Mouse (Mus musculus) G1E (cell line): Measurements from ENCODE around the gene Folr2. TPM values are rescaled to one million over a fixed set of nuclear protein-coding genes. Genes with fewer than 3 reads are reported as not detected.

Experiments used
- ATAC-seq: 2 replicates; pipeline ENCODE4 v1.8.0; 2016; ENCODE audit warnings: mild to moderate bottlenecking; ENCODE audit not compliant: insufficient number of reproducible peaks, poor library complexity, low FRiP score, severe bottlenecking; ENCODE audit errors: extremely low read depth
- DNase-seq: peaks from one replicate; pipeline ENCODE4 v3.0.0; 2012; ENCODE audit warnings: low spot score
- H3K27me3 ChIP-seq: 2 replicates; pipeline ENCODE4 v1.6.1; 2012; ENCODE audit warnings: mild to moderate bottlenecking, low read length, inconsistent platforms; ENCODE audit not compliant: insufficient read depth
- H3K36me3 ChIP-seq: replicated peaks from 2 replicates; pipeline ENCODE3; 2012; ENCODE audit warnings: mild to moderate bottlenecking, inconsistent platforms
- H3K4me1 ChIP-seq: 2 replicates; pipeline ENCODE4 v1.6.1; 2012; ENCODE audit warnings: low read depth, low read length, inconsistent platforms, mixed read lengths; ENCODE audit not compliant: insufficient read depth
- H3K4me3 ChIP-seq: 2 replicates; pipeline ENCODE4 v1.5.1; 2012; ENCODE audit warnings: low read depth, mild to moderate bottlenecking, inconsistent platforms, low read length, moderate library complexity, mixed read lengths
- H3K9me3 ChIP-seq: replicated peaks from 2 replicates; pipeline ENCODE4 v1.6.1; 2012; ENCODE audit warnings: inconsistent platforms
- CTCF ChIP-seq: IDR thresholded peaks from 2 replicates; pipeline ENCODE4 v1.5.1; 2012; ENCODE audit warnings: low read depth, low read length, inconsistent platforms, mixed read lengths
- GATA1 ChIP-seq: IDR thresholded peaks from 2 replicates; pipeline ENCODE4 v1.6.1; 2012; ENCODE audit warnings: borderline replicate concordance, low read length, inconsistent platforms, mixed read lengths
- GATA2 ChIP-seq: IDR thresholded peaks from 2 replicates; pipeline ENCODE4 v1.6.1; 2012; ENCODE audit warnings: low read depth, low read length, inconsistent platforms, borderline replicate concordance
- POLR2AphosphoS5 ChIP-seq: IDR thresholded peaks from 2 replicates; pipeline ENCODE4 v1.6.1; 2012; ENCODE audit warnings: low read depth, low read length, inconsistent platforms; ENCODE audit not compliant: insufficient replicate concordance
- TAL1 ChIP-seq: conservative IDR thresholded peaks from 2 replicates; pipeline ENCODE4 v1.6.1; 2012; ENCODE audit warnings: low read depth, low read length, inconsistent platforms, mixed read lengths
- polyA plus RNA-seq: library from polyadenylated mRNA; stranded (reverse); fragments of >175 nt; gene quantifications from 2 replicates; pipeline ENCODE4 v1.2.3, GENCODE M21; 2012
- total RNA-seq, 2 experiments: library from RNA; stranded (forward) in 1 of 2; stranded (reverse) in 1 of 2; fragments of 200-1000 nt in 1 of 2; fragments of >200 nt in 1 of 2; fragmentation: Nextera tagmentation in 1 of 2; gene quantifications; 2 replicates each; pipeline ENCODE4 v1.2.3; 2014 to 2017

Folr2 gene
- total and polyA plus RNA-seq, 3 experiments: not detected

GRCm38 (mm10) chr7:101882413-101883154 lies 25.6 kb upstream of the Folr2 start:
- Histone ChIP-seq H3K9me3 (no peaks in the 10 kb centered on the region), H3K4me1 (no peaks in the 10 kb centered on the region), H3K27me3 (peaks cover 19% of the 10 kb centered on the region), H3K4me3 (no peak overlapping the region), H3K36me3 (no peaks in the 10 kb centered on the region)
- TF ChIP-seq TAL1 (no peak), CTCF (no peak), POLR2AphosphoS5 (no peak), GATA2 (no peak), GATA1 (no peak)
- no peak for ATAC-seq
- DNase-seq: no peak

DNA sequence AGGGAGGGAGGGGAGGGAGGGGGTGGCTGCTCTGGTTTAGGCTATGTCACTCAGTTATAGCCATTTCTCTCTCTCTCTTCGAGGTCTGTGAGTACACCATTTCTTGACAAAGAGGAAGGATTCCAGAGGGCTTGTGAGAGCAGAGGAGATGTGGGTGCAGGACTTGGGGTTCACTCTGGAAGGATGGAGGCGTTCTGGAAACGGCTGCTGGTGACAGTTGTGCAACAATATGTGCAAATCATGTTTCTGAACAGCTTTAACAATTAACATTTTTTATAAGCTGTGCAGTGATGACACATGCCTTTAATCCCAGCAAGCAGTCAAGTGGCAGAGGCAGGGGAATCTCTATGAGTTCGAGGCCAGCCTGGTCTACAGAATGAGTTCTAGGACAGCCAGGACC lies 23.9 kb upstream of the Folr2 start:
- Histone ChIP-seq H3K9me3 (no peaks in the 10 kb centered on the region), H3K36me3 (no peaks in the 10 kb centered on the region), H3K4me3 (no peak overlapping the region), H3K4me1 (no peaks in the 10 kb centered on the region), H3K27me3 (peaks cover 16% of the 10 kb centered on the region)
- TF ChIP-seq GATA2 (no peak), POLR2AphosphoS5 (no peak), GATA1 (no peak), TAL1 (no peak), CTCF (no peak)
- no peak for DNase-seq
- no peak for ATAC-seq

DNA sequence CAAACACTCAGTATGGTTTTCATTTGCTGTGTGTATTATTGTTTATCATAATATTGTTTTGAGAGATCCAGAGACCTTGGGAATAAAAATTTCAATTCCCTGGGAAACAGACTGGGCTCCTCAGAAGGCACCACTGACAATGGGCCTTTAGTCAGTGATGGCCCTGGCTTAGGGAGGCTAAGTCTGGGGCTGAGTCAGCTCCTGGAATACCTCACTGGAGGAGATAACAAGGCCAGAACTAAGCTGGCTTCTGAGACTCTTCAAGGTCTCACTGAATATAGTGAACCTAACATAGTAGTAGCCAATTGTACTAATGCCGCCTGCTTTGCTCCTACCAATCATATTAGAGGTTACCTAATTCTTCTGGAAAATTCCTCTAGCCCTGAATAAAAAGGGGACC lies 19.0 kb upstream of the Folr2 start:
- Histone ChIP-seq H3K36me3 (no peaks in the 10 kb centered on the region), H3K27me3 (peaks cover 15% of the 10 kb centered on the region), H3K4me3 (no peak overlapping the region), H3K4me1 (no peaks in the 10 kb centered on the region; the same call in 1 of the 2 replicates), H3K9me3 (no peaks in the 10 kb centered on the region)
- DNase-seq (no peak), ATAC-seq (no peak)
- TF ChIP-seq POLR2AphosphoS5 (no peak), GATA2 (no peak), GATA1 (no peak)

DNA sequence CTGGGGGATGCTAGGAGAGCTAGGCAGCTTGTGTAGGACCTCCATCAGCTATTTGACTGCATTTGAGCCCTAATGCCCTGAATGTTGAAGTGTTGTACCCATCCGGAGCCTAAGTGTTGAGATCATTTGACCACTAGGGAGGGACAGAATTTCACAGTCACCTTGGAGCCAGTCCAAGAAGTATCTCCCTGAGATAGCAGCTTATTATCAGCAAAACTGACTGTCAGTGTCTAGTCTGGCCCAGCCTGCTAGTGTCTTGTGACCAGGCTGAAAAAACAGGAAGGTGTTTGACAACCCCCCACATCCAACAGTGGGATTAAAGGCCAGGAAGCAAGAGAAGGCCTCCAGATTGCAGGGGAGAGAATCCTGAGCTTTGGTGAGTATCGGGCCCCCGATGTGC lies 14.3 kb upstream of the Folr2 start:
- no peaks in the 10 kb centered on the region; the same call in none of the 2 replicates for H3K4me1 ChIP-seq
- DNase-seq (peak; percentile 13), ATAC-seq (0 out of 2 replicates have a peak, but pooled peaks have one; percentile 22)
- no peaks in the 10 kb centered on the region for H3K9me3 ChIP-seq
- H3K27me3 ChIP-seq: peaks cover 25% of the 10 kb centered on the region
- no peak for TF ChIP-seq CTCF
- TF ChIP-seq GATA1: no peak
- no peak for TF ChIP-seq POLR2AphosphoS5
- TF ChIP-seq TAL1: no peak
- no peak for TF ChIP-seq GATA2
- no peaks in the 10 kb centered on the region for H3K36me3 ChIP-seq
- no peak overlapping the region for H3K4me3 ChIP-seq

DNA sequence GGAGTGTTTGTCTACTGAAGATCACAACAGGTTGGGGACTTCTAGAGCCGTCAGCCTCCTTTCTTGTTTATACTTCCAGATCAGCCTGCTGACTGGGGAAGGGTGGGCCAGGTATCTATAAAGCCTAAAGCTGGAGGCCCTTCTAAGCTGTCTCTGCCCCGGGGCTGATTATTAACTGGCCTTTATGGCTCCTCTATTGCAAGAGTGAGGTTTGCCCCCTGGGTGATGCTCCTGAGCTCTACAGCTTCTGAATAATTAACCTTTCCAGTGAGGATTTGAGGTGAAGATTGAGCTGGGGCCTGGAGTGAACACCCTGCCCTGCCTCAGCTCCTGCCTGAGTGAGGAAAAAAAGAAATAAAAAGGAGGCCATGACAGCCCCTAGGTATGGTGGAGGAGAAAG lies 13.6 kb upstream of the Folr2 start, which contains the start of gene Folr1:
Gene Folr1, minus strand, starts transcription at position 160 of the 400 bp plus-strand sequence.
- DNase-seq: no peak
- no peak for ATAC-seq
- Histone ChIP-seq H3K27me3 (peaks cover 24% of the 10 kb centered on the region), H3K36me3 (no peaks in the 10 kb centered on the region), H3K4me3 (no peak within 1 kb of the TSS), H3K9me3 (no peaks in the 10 kb centered on the region), H3K4me1 (no peaks in the 10 kb centered on the region; the same call in none of the 2 replicates)
- TF ChIP-seq POLR2AphosphoS5 (no peak), CTCF (no peak), GATA1 (no peak), TAL1 (no peak), GATA2 (no peak)

DNA sequence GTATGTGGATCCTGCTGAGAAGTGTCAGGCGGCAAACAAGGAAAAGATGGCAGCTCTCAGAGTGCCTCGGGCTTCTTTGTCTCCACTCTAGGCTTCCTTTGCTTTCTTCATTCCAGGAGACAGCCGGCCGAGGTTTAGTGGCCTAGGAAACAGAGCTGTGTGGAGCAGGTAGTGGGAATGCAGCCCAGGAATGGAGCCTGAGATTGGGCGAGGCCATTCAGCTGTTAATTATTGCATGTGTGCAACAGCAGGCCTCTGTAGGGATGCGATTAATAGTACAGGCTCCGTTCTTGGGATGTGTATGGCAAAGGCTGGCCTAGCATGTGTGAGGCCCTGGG lies 12.1 kb upstream of the Folr2 start:
- ATAC-seq (no peak), DNase-seq (no peak)
- TF ChIP-seq GATA2: no peak
- no peak for TF ChIP-seq POLR2AphosphoS5
- TF ChIP-seq TAL1: no peak
- no peak for TF ChIP-seq GATA1
- no peak for TF ChIP-seq CTCF
- no peaks in the 10 kb centered on the region for H3K36me3 ChIP-seq
- H3K4me3 ChIP-seq: no peak overlapping the region
- H3K9me3 ChIP-seq: no peaks in the 10 kb centered on the region
- H3K27me3 ChIP-seq: peaks cover 24% of the 10 kb centered on the region
- no peaks in the 10 kb centered on the region; the same call in none of the 2 replicates for H3K4me1 ChIP-seq
